Mouse (Mus musculus) adrenal gland, postnatal 10 days (tissue): Measurements from ENCODE around the gene Gnao1. TPM values are rescaled to one million over a fixed set of nuclear protein-coding genes. Genes with fewer than 3 reads are reported as not detected.
A peak's percentile ranks its signal among the peaks of the same experiment; 100 is the strongest.

Experiments used
- DNase-seq: peaks from one replicate; pipeline ENCODE4 v3.0.0; 2021; ENCODE audit warnings: mixed read lengths
- total RNA-seq, 2 experiments: library from RNA; stranded (reverse); gene quantifications; 2 replicates each; pipeline ENCODE4 v1.2.3; 2021

The Gnao1 gene
- total RNA-seq, 2 experiments from 2014 or later = 40.4 to 60.8 TPM

- DNase-seq = no peak
These were observed 136.6 kb downstream of the Gnao1 start for GRCm38 (mm10) chr8:93946397-93946796.

GRCm38 (mm10) chr8:93950133-93950532 is 140.4 kb downstream of the Gnao1 start:
- DNase-seq = no peak

GRCm38 (mm10) chr8:93952511-93952910 is 142.7 kb downstream of the Gnao1 start:
- no peak for DNase-seq

GRCm38 (mm10) chr8:93958402-93958801 is 148.6 kb downstream of the Gnao1 start:
- no peak for DNase-seq

GRCm38 (mm10) chr8:93960909-93961308 is 151.1 kb downstream of the Gnao1 start:
- no peak for DNase-seq

GRCm38 (mm10) chr8:93968293-93968692 is 158.5 kb downstream of the Gnao1 start:
- no peak for DNase-seq

GRCm38 (mm10) chr8:93969626-93970340 is 160.0 kb downstream of the Gnao1 start:
- DNase-seq = no peak

GRCm38 (mm10) chr8:93971451-93971850 is 161.7 kb downstream of the Gnao1 start:
- no peak for DNase-seq

- DNase-seq = no peak
These were observed 162.4 kb downstream of the Gnao1 start for GRCm38 (mm10) chr8:93972211-93972610.

- DNase-seq = no peak
These were observed 163.4 kb downstream of the Gnao1 start for GRCm38 (mm10) chr8:93972971-93973734.

- no peak for DNase-seq
These were observed 164.1 kb downstream of the Gnao1 start for GRCm38 (mm10) chr8:93973831-93974375.

GRCm38 (mm10) chr8:93974602-93975186 is 164.9 kb downstream of the Gnao1 start:
- peak; percentile 35 for DNase-seq

GRCm38 (mm10) chr8:93975358-93975757 is 165.6 kb downstream of the Gnao1 start:
- no peak for DNase-seq

GRCm38 (mm10) chr8:93976446-93977211 is 166.9 kb downstream of the Gnao1 start:
- DNase-seq = no peak

GRCm38 (mm10) chr8:93980141-93980540 is 170.4 kb downstream of the Gnao1 start:
- DNase-seq = no peak

- DNase-seq = no peak
These were observed 172.0 kb downstream of the Gnao1 start for GRCm38 (mm10) chr8:93981679-93982215.

GRCm38 (mm10) chr8:93983827-93984226 is 174.1 kb downstream of the Gnao1 start:
- no peak for DNase-seq

- DNase-seq = no peak
These were observed 175.0 kb downstream of the Gnao1 start for GRCm38 (mm10) chr8:93984731-93985130.

GRCm38 (mm10) chr8:93989739-93990138 is 180.0 kb downstream of the Gnao1 start:
- DNase-seq = no peak

- DNase-seq = no peak
These were observed 189.2 kb downstream of the Gnao1 start for GRCm38 (mm10) chr8:93998961-93999360.

- DNase-seq = no peak
These were observed 194.4 kb downstream of the Gnao1 start for GRCm38 (mm10) chr8:94004139-94004538.
